Mouse (Mus musculus) liver, adult 2 months (tissue): ENCODE measurements around the gene Upf2. TPM values are rescaled to one million over a fixed set of nuclear protein-coding genes. Genes with fewer than 3 reads are reported as not detected.
A peak's percentile ranks its signal among the peaks of the same experiment; 100 is the strongest.

Experiments
- DNase-seq: peaks from one replicate; pipeline ENCODE4 v3.0.0-alpha.2; 2011; ENCODE audit warnings: low read depth, low spot score; ENCODE audit errors: extremely low read depth
- H3K27ac ChIP-seq: fragments of 200-500 bp; replicated peaks from 2 replicates; pipeline ENCODE4 v1.5.1; 2012; ENCODE audit warnings: low read depth, mild to moderate bottlenecking, control low read depth, inconsistent platforms, low read length; ENCODE audit not compliant: insufficient read depth
- H3K27me3 ChIP-seq: fragments of 200-500 bp; 2 replicates; pipeline ENCODE4 v1.6.1; 2012; ENCODE audit warnings: mild to moderate bottlenecking, moderate library complexity, low read length, inconsistent platforms; ENCODE audit not compliant: control insufficient read depth, insufficient read depth
- H3K36me3 ChIP-seq: fragments of 200-500 bp; 2 replicates; pipeline ENCODE4 v1.6.1; 2012; ENCODE audit warnings: low read length, inconsistent platforms; ENCODE audit not compliant: control insufficient read depth, insufficient read depth
- H3K4me1 ChIP-seq: fragments of 200-500 bp; 2 replicates; pipeline ENCODE4 v1.6.1; 2011; ENCODE audit warnings: low read length; ENCODE audit not compliant: control insufficient read depth, insufficient read depth
- H3K4me3 ChIP-seq: fragments of 200-500 bp; 2 replicates; pipeline ENCODE4 v1.5.1; 2011; ENCODE audit warnings: low read depth, mild to moderate bottlenecking, control low read depth, low read length, moderate library complexity; ENCODE audit not compliant: insufficient read depth
- H3K79me2 ChIP-seq: fragments of 200-500 bp; 2 replicates; pipeline ENCODE4 v1.6.1; 2012; ENCODE audit warnings: inconsistent platforms, mild to moderate bottlenecking, low read length, moderate library complexity; ENCODE audit not compliant: control insufficient read depth, insufficient read depth
- H3K9ac ChIP-seq: fragments of 200-500 bp; 2 replicates; pipeline ENCODE4 v1.6.1; 2012; ENCODE audit warnings: low read depth, mild to moderate bottlenecking, control low read depth, inconsistent platforms, low read length
- CTCF ChIP-seq: fragments of 200-500 bp; IDR thresholded peaks from 2 replicates; pipeline ENCODE4 v1.5.1; 2011; ENCODE audit warnings: low read depth, low read length, control low read depth
- POLR2A ChIP-seq: fragments of 200-500 bp; IDR thresholded peaks from 2 replicates; pipeline ENCODE4 v1.6.1; 2011; ENCODE audit warnings: low read length, control low read depth; ENCODE audit not compliant: insufficient read depth; ENCODE audit errors: extremely low read depth
- WGBS: fragments of 180-500 bp; shearing (Covaris S2); methylation state at CpG from one replicate; pipeline ENCODE4 v1.1.7; 2018; 5-methylcytosine and 5-hydroxymethylcytosine counted together
- polyA plus RNA-seq: library from polyadenylated mRNA; depleted of rRNA; stranded (reverse); fragments of >200 nt; gene quantifications from 2 replicates; pipeline ENCODE4 v1.2.3, GENCODE M21; 2012
- total RNA-seq: library from RNA; depleted of rRNA; stranded (reverse); fragments of >200 nt; gene quantifications from 2 replicates; pipeline ENCODE4 v1.2.3, GENCODE M21; 2014

Upf2 gene
- total and polyA plus RNA-seq, 2 experiments: 1.6 to 10.1 TPM

- Histone ChIP-seq H3K27ac (peak overlapping the region; percentile 96), H3K79me2 (peaks cover 17% of the 10 kb centered on the region; the same call in 1 of the 2 replicates)
Observed at GRCm38 (mm10) chr2:5936550-5936949, 14.7 kb upstream of the Upf2 start.

DNA sequence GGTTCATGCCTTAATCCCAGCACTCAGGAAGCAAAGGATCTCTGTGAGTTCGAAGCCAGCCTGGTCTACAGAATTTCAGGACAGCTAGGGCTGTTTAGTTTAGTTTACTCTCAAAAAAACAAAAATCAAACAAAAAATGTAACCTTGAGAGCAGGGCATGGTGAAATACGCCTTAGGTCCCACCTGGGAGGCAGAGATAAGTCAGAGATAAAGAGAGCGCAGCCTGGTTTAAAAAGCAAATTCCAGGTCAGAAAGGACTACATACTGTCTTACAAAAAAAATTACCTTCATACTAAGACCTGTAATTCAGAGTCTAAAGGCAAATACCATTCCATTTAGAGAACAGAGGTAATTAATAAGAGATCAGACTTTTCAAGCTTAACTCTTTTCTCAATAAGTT lies 11.9 kb upstream of the Upf2 start:
- peaks cover 23% of the 10 kb centered on the region for H3K4me1 ChIP-seq
- H3K27me3 ChIP-seq: no peaks in the 10 kb centered on the region
- TF ChIP-seq CTCF: no peak
- no peak for TF ChIP-seq POLR2A
- H3K36me3 ChIP-seq: no peaks in the 10 kb centered on the region
- DNase-seq: peak; percentile 59
- H3K4me3 ChIP-seq: no peak overlapping the region; the same call in 1 of the 2 replicates
- H3K27ac ChIP-seq: peak overlapping the region; percentile 39; the same call in 1 of the 2 replicates
- peaks cover 20% of the 10 kb centered on the region; the same call in 1 of the 2 replicates for H3K79me2 ChIP-seq
- WGBS: 29% methylated on average over 3 of the region's 3 CpGs
- H3K9ac ChIP-seq: no peak overlapping the region

More at GRCm38 (mm10) chr2:5936550-5936949, 14.7 kb upstream of the Upf2 start:
- H3K36me3 ChIP-seq: peaks cover 5% of the 10 kb centered on the region; the same call in 1 of the 2 replicates
- TF ChIP-seq CTCF (no peak), POLR2A (no peak)
- no peak overlapping the region for H3K4me3 ChIP-seq
- 21% methylated on average over 4 of the region's 4 CpGs for WGBS
- H3K9ac ChIP-seq: no peak overlapping the region
- H3K27me3 ChIP-seq: no peaks in the 10 kb centered on the region
- peaks cover 20% of the 10 kb centered on the region for H3K4me1 ChIP-seq
- peak; percentile 98 for DNase-seq

GRCm38 (mm10) chr2:5939911-5940310 lies 11.4 kb upstream of the Upf2 start:
- 72% methylated on average over 14 of the region's 14 CpGs for WGBS
- Histone ChIP-seq H3K79me2 (peaks cover 18% of the 10 kb centered on the region; the same call in 1 of the 2 replicates), H3K4me1 (peaks cover 22% of the 10 kb centered on the region), H3K36me3 (no peaks in the 10 kb centered on the region), H3K9ac (peak overlapping the region; percentile 36), H3K27ac (no peak overlapping the region; the same call in none of the 2 replicates), H3K27me3 (no peaks in the 10 kb centered on the region), H3K4me3 (peak overlapping the region; percentile 18)
- peak; percentile 68 for DNase-seq
- no peak for TF ChIP-seq CTCF
- TF ChIP-seq POLR2A: no peak

- TF ChIP-seq POLR2A: no peak
- Histone ChIP-seq H3K4me3 (peak overlapping the region; percentile 36), H3K4me1 (peaks cover 20% of the 10 kb centered on the region), H3K9ac (peak overlapping the region; percentile 50), H3K27me3 (no peaks in the 10 kb centered on the region), H3K79me2 (peaks cover 15% of the 10 kb centered on the region; the same call in 1 of the 2 replicates), H3K36me3 (no peaks in the 10 kb centered on the region), H3K27ac (peak overlapping the region; percentile 43)
- DNase-seq: peak; percentile 67
- 51% methylated on average over 9 of the region's 9 CpGs for WGBS
Observed at GRCm38 (mm10) chr2:5940936-5941335, 10.3 kb upstream of the Upf2 start.

GRCm38 (mm10) chr2:5941861-5942415 lies 9.3 kb upstream of the Upf2 start:
- WGBS: 22% methylated on average over 11 of the region's 11 CpGs

DNA sequence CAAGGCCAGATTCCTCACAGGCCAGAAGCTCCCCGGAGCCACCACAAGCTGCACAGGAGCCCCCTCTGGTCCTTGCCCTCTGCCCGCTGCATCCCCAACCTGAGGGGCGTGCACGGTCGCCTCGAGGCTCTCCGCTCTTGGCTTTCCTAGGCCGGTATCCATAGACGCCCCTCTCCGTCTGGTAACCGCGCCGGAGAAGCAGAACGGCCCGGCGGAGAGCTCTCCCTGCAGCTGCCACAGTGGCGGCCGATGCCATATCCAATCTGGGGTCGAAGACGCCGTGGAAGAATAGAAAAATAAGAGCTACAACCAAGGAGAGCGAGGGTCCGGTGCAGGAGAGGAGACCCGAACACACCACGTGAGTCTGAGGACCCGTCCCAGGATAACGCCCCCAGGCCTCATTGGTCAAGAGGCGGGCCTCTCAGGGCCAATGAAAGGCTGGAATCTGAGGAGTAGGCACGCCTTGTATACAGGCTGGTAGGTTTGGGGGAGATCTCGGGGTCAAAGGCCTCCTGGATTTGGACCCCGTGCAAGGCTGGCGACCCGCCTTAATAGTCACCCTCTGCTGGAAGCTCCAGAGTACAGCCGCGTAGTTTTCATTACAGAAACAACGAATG lies 8.7 kb upstream of the Upf2 start, which contains the start of gene Dhtkd1:
TSS of gene Dhtkd1 (minus strand) at position 377 of the 617 bp plus-strand sequence.
- H3K27ac ChIP-seq: peak within 1 kb of the TSS; percentile 98
- peak; percentile 90 for DNase-seq

More at GRCm38 (mm10) chr2:5941861-5942415, 9.3 kb upstream of the Upf2 start:
- H3K4me3 ChIP-seq: peak overlapping the region; percentile 91
- peaks cover 17% of the 10 kb centered on the region; the same call in 1 of the 2 replicates for H3K4me1 ChIP-seq
- TF ChIP-seq POLR2A (no peak), CTCF (no peak)
- H3K36me3 ChIP-seq: no peaks in the 10 kb centered on the region
- peak; percentile 56 for DNase-seq
- peak overlapping the region; percentile 98 for H3K27ac ChIP-seq
- H3K79me2 ChIP-seq: peaks cover 12% of the 10 kb centered on the region; the same call in 1 of the 2 replicates
- H3K27me3 ChIP-seq: no peaks in the 10 kb centered on the region
- H3K9ac ChIP-seq: peak overlapping the region; percentile 94

More for the DNA sequence above, 8.7 kb upstream of the Upf2 start, which contains the start of gene Dhtkd1:
- Histone ChIP-seq H3K9ac (peak within 1 kb of the TSS; percentile 94), H3K4me3 (peak within 1 kb of the TSS; percentile 91), H3K79me2 (peaks cover 12% of the 10 kb centered on the region; the same call in 1 of the 2 replicates), H3K4me1 (peaks cover 17% of the 10 kb centered on the region; the same call in 1 of the 2 replicates), H3K27me3 (no peaks in the 10 kb centered on the region), H3K36me3 (no peaks in the 10 kb centered on the region)
- under 1% methylated on average over 36 of the region's 36 CpGs for WGBS
- TF ChIP-seq POLR2A (peak; percentile 68; the same call in 1 of the 2 replicates), CTCF (peak; percentile 50)
